Mouse (Mus musculus): ENCODE measurements around the gene Rxrg. TPM values are rescaled to one million over a fixed set of nuclear protein-coding genes. Genes with fewer than 3 reads are reported as not detected.

Gene Rxrg
- polyA plus RNA-seq, 1 experiment from 2014 or later = 0.19 TPM

GRCm38 (mm10) chr1:167652336-167652735 is 54.2 kb downstream of the Rxrg start:
- Histone ChIP-seq H3K4me1 (ENCODE audit: insufficient read depth) (no peaks in the 10 kb centered on the region), H3K4me2 (ENCODE audit: low read depth, low read length) (no peak overlapping the region), H3K27ac (ENCODE audit: low read depth) (no peak overlapping the region), H3K9me3 (ENCODE audit: low read length) (no peaks in the 10 kb centered on the region), H3K27me3 (ENCODE audit: insufficient read depth, low read length) (no peaks in the 10 kb centered on the region), H3K36me3 (replicated peaks; ENCODE audit: insufficient read depth, low read length) (no peaks in the 10 kb centered on the region), H3K9ac (replicated peaks) (no peak overlapping the region), H3K4me3 (ENCODE audit: low read depth, low read length) (no peak overlapping the region)
- no peak for DNase-seq
- WGBS (ENCODE audit: insufficient replicate concordance) = 60% methylated on average over 2 of the region's 2 CpGs
- ATAC-seq = no peak
- TF ChIP-seq EP300 (IDR thresholded peaks at IDR 0.05; ENCODE audit: low read depth) (no peak), CTCF (IDR thresholded peaks at IDR 0.05; ENCODE audit: low read depth) (no peak)

GRCm38 (mm10) chr1:167659065-167659464 is 60.9 kb downstream of the Rxrg start:
- WGBS (ENCODE audit: insufficient replicate concordance) = 52% methylated on average over 3 of the region's 3 CpGs
- Histone ChIP-seq H3K36me3 (replicated peaks; ENCODE audit: insufficient read depth, low read length) (no peaks in the 10 kb centered on the region), H3K27ac (ENCODE audit: low read depth) (no peak overlapping the region), H3K4me1 (ENCODE audit: insufficient read depth) (no peaks in the 10 kb centered on the region), H3K4me2 (ENCODE audit: low read depth, low read length) (no peak overlapping the region), H3K4me3 (ENCODE audit: low read depth, low read length) (no peak overlapping the region), H3K9me3 (ENCODE audit: low read length) (no peaks in the 10 kb centered on the region), H3K9ac (replicated peaks) (no peak overlapping the region), H3K27me3 (ENCODE audit: insufficient read depth, low read length) (peaks cover 22% of the 10 kb centered on the region)
- ATAC-seq = no peak
- no peak for DNase-seq
- no peak for TF ChIP-seq CTCF (IDR thresholded peaks at IDR 0.05; ENCODE audit: low read depth)
- no peak for TF ChIP-seq EP300 (IDR thresholded peaks at IDR 0.05; ENCODE audit: low read depth)

GRCm38 (mm10) chr1:167660521-167661101 is 62.4 kb downstream of the Rxrg start:
- WGBS (ENCODE audit: insufficient replicate concordance) = 5% methylated on average over 21 of the region's 21 CpGs
- Histone ChIP-seq H3K27me3 (ENCODE audit: insufficient read depth, low read length) (peaks cover 22% of the 10 kb centered on the region), H3K4me2 (ENCODE audit: low read depth, low read length) (no peak overlapping the region), H3K36me3 (replicated peaks; ENCODE audit: insufficient read depth, low read length) (no peaks in the 10 kb centered on the region), H3K9ac (replicated peaks) (no peak overlapping the region), H3K27ac (ENCODE audit: low read depth) (no peak overlapping the region), H3K4me3 (ENCODE audit: low read depth, low read length) (no peak overlapping the region), H3K4me1 (ENCODE audit: insufficient read depth) (no peaks in the 10 kb centered on the region), H3K9me3 (ENCODE audit: low read length) (no peaks in the 10 kb centered on the region)
- no peak for TF ChIP-seq CTCF (IDR thresholded peaks at IDR 0.05; ENCODE audit: low read depth)
- no peak for TF ChIP-seq EP300 (IDR thresholded peaks at IDR 0.05; ENCODE audit: low read depth)
- ATAC-seq (no peak), DNase-seq (no peak)

GRCm38 (mm10) chr1:167661123-167661522 is 62.9 kb downstream of the Rxrg start:
- no peak for DNase-seq
- TF ChIP-seq EP300 (IDR thresholded peaks at IDR 0.05; ENCODE audit: low read depth) (no peak), CTCF (IDR thresholded peaks at IDR 0.05; ENCODE audit: low read depth) (no peak)
- H3K4me3 ChIP-seq (ENCODE audit: low read depth, low read length) = no peak overlapping the region

GRCm38 (mm10) chr1:167663136-167663535 is 65.0 kb downstream of the Rxrg start:
- Histone ChIP-seq H3K4me3 (ENCODE audit: low read depth, low read length) (no peak overlapping the region), H3K27me3 (ENCODE audit: insufficient read depth, low read length) (peaks cover 22% of the 10 kb centered on the region), H3K9ac (replicated peaks) (no peak overlapping the region), H3K27ac (ENCODE audit: low read depth) (no peak overlapping the region), H3K4me1 (ENCODE audit: insufficient read depth) (no peaks in the 10 kb centered on the region), H3K4me2 (ENCODE audit: low read depth, low read length) (no peak overlapping the region), H3K36me3 (replicated peaks; ENCODE audit: insufficient read depth, low read length) (no peaks in the 10 kb centered on the region), H3K9me3 (ENCODE audit: low read length) (no peaks in the 10 kb centered on the region)
- DNase-seq (no peak), ATAC-seq (no peak)
- TF ChIP-seq EP300 (IDR thresholded peaks at IDR 0.05; ENCODE audit: low read depth) (no peak), CTCF (IDR thresholded peaks at IDR 0.05; ENCODE audit: low read depth) (no peak)
- 63% methylated on average over 5 of the region's 5 CpGs for WGBS (ENCODE audit: insufficient replicate concordance)

More at GRCm38 (mm10) chr1:167661123-167661522, 62.9 kb downstream of the Rxrg start:
- Histone ChIP-seq H3K27me3 (ENCODE audit: insufficient read depth, low read length) (peaks cover 22% of the 10 kb centered on the region), H3K9ac (replicated peaks) (no peak overlapping the region), H3K27ac (ENCODE audit: low read depth) (no peak overlapping the region), H3K4me2 (ENCODE audit: low read depth, low read length) (no peak overlapping the region), H3K9me3 (ENCODE audit: low read length) (no peaks in the 10 kb centered on the region), H3K36me3 (replicated peaks; ENCODE audit: insufficient read depth, low read length) (no peaks in the 10 kb centered on the region), H3K4me1 (ENCODE audit: insufficient read depth) (no peaks in the 10 kb centered on the region)
- 4% methylated on average over 19 of the region's 19 CpGs for WGBS (ENCODE audit: insufficient replicate concordance)
- ATAC-seq = no peak

- Histone ChIP-seq H3K4me1 (ENCODE audit: insufficient read depth) (no peaks in the 10 kb centered on the region), H3K27ac (ENCODE audit: low read depth) (no peak overlapping the region), H3K27me3 (ENCODE audit: insufficient read depth, low read length) (peaks cover 15% of the 10 kb centered on the region; the same call in 1 of the 2 replicates), H3K4me3 (ENCODE audit: low read depth, low read length) (no peak overlapping the region), H3K9ac (replicated peaks) (no peak overlapping the region), H3K36me3 (replicated peaks; ENCODE audit: insufficient read depth, low read length) (no peaks in the 10 kb centered on the region), H3K9me3 (ENCODE audit: low read length) (no peaks in the 10 kb centered on the region), H3K4me2 (ENCODE audit: low read depth, low read length) (no peak overlapping the region)
- TF ChIP-seq EP300 (IDR thresholded peaks at IDR 0.05; ENCODE audit: low read depth) (no peak), CTCF (IDR thresholded peaks at IDR 0.05; ENCODE audit: low read depth) (peak; percentile 85)
- WGBS (ENCODE audit: insufficient replicate concordance) = 29% methylated on average over 6 of the region's 6 CpGs
- ATAC-seq (no peak), DNase-seq (peak; percentile 68)
These were observed 71.6 kb downstream of the Rxrg start for GRCm38 (mm10) chr1:167669796-167670195.
